Mouse (Mus musculus): ENCODE measurements around the gene Ctbs. TPM values are rescaled to one million over a fixed set of nuclear protein-coding genes. Genes with fewer than 3 reads are reported as not detected.

Ctbs gene
- total RNA-seq, 1 experiment = 10.4 TPM

GRCm38 (mm10) chr3:146444880-146445279 is 4.7 kb upstream of the Ctbs start:
- no peak overlapping the region for H3K4me3 ChIP-seq (ENCODE audit: insufficient read depth in 1 of 2, low read depth in 1 of 2, low read length in 2 of 2, poor library complexity in 1 of 2, severe bottlenecking in 1 of 2)
- TF ChIP-seq HCFC1 (IDR thresholded peaks at IDR 0.05; ENCODE audit: borderline replicate concordance, insufficient read depth, low read length) = no peak
- TF ChIP-seq MAFK (IDR thresholded peaks at IDR 0.05; ENCODE audit: insufficient read depth, low read depth, low read length) = no peak
- TF ChIP-seq CHD2 (IDR thresholded peaks at IDR 0.05; ENCODE audit: low read depth, low read length) = no peak
- in situ Hi-C loops (cut with MboI; ENCODE audit: low sequenced_read_pairs in 2 of 2, unreplicated experiment in 2 of 2) = no loop called here
- no peak for DNase-seq (ENCODE audit: low read depth, low spot score)
- H3K36me3 ChIP-seq (ENCODE audit: control insufficient read depth, insufficient read depth, low read length, poor library complexity, severe bottlenecking) = no peaks in the 10 kb centered on the region; the same call in none of the 2 replicates
- H3K9ac ChIP-seq (ENCODE audit: insufficient read depth, low read depth, low read length, poor library complexity, severe bottlenecking) = no peak overlapping the region
- H3K27ac ChIP-seq (ENCODE audit: insufficient read depth, low read depth, low read length, poor library complexity, severe bottlenecking) = no peak overlapping the region
- peaks cover 1% of the 10 kb centered on the region in 2 experiments; a peak in 1 of 4 replicates for H3K4me1 ChIP-seq (ENCODE audit: control insufficient read depth in 2 of 2, insufficient read depth in 2 of 2, low read length in 2 of 2, poor library complexity in 1 of 2)
- no peaks in the 10 kb centered on the region for H3K9me3 ChIP-seq (ENCODE audit: control insufficient read depth, insufficient read depth, low read depth, low read length)

- TF ChIP-seq CHD2 (IDR thresholded peaks at IDR 0.05; ENCODE audit: low read depth, low read length) (no peak), HCFC1 (IDR thresholded peaks at IDR 0.05; ENCODE audit: borderline replicate concordance, insufficient read depth, low read length) (no peak), ZC3H11A (IDR thresholded peaks at IDR 0.05; ENCODE audit: borderline replicate concordance, low read depth, low read length) (no peak), ZNF384 (IDR thresholded peaks at IDR 0.05; ENCODE audit: low read depth, low read length) (no peak), MAFK (IDR thresholded peaks at IDR 0.05; ENCODE audit: insufficient read depth, low read depth, low read length) (no peak)
- DNase-seq (ENCODE audit: low read depth, low spot score) = no peak
- in situ Hi-C loops (cut with MboI; ENCODE audit: low sequenced_read_pairs in 2 of 2, unreplicated experiment in 2 of 2) = no loop called here
- no peak overlapping the region for H3K27ac ChIP-seq (ENCODE audit: insufficient read depth, low read depth, low read length, poor library complexity, severe bottlenecking)
- no peak overlapping the region for H3K9ac ChIP-seq (ENCODE audit: insufficient read depth, low read depth, low read length, poor library complexity, severe bottlenecking)
- no peaks in the 10 kb centered on the region for H3K36me3 ChIP-seq (ENCODE audit: control insufficient read depth, insufficient read depth, low read length, poor library complexity, severe bottlenecking)
- no peaks in the 10 kb centered on the region for H3K9me3 ChIP-seq (ENCODE audit: control insufficient read depth, insufficient read depth, low read depth, low read length)
- H3K4me1 ChIP-seq (ENCODE audit: control insufficient read depth in 2 of 2, insufficient read depth in 2 of 2, low read length in 2 of 2, poor library complexity in 1 of 2) = peaks cover 3 to 5% of the 10 kb centered on the region in 2 experiments; a peak in 2 of 4 replicates
- H3K4me3 ChIP-seq (ENCODE audit: insufficient read depth in 1 of 2, low read depth in 1 of 2, low read length in 2 of 2, poor library complexity in 1 of 2, severe bottlenecking in 1 of 2) = no peak overlapping the region
Measured at GRCm38 (mm10) chr3:146447156-146447555, 2.4 kb upstream of the Ctbs start.

GRCm38 (mm10) chr3:146447598-146447997 is 2.0 kb upstream of the Ctbs start:
- TF ChIP-seq CHD2 (IDR thresholded peaks at IDR 0.05; ENCODE audit: low read depth, low read length) (no peak), ZNF384 (IDR thresholded peaks at IDR 0.05; ENCODE audit: low read depth, low read length) (no peak), ZC3H11A (IDR thresholded peaks at IDR 0.05; ENCODE audit: borderline replicate concordance, low read depth, low read length) (no peak), MAFK (IDR thresholded peaks at IDR 0.05; ENCODE audit: insufficient read depth, low read depth, low read length) (no peak), HCFC1 (IDR thresholded peaks at IDR 0.05; ENCODE audit: borderline replicate concordance, insufficient read depth, low read length) (no peak)
- in situ Hi-C loops (cut with MboI; ENCODE audit: low sequenced_read_pairs in 2 of 2, unreplicated experiment in 2 of 2) = no loop called here
- H3K9ac ChIP-seq (ENCODE audit: insufficient read depth, low read depth, low read length, poor library complexity, severe bottlenecking) = no peak overlapping the region
- no peak overlapping the region for H3K4me3 ChIP-seq (ENCODE audit: insufficient read depth in 1 of 2, low read depth in 1 of 2, low read length in 2 of 2, poor library complexity in 1 of 2, severe bottlenecking in 1 of 2)
- no peaks in the 10 kb centered on the region for H3K9me3 ChIP-seq (ENCODE audit: control insufficient read depth, insufficient read depth, low read depth, low read length)
- peaks cover 3 to 5% of the 10 kb centered on the region in 2 experiments; a peak in 2 of 4 replicates for H3K4me1 ChIP-seq (ENCODE audit: control insufficient read depth in 2 of 2, insufficient read depth in 2 of 2, low read length in 2 of 2, poor library complexity in 1 of 2)
- no peaks in the 10 kb centered on the region for H3K36me3 ChIP-seq (ENCODE audit: control insufficient read depth, insufficient read depth, low read length, poor library complexity, severe bottlenecking)
- no peak for DNase-seq (ENCODE audit: low read depth, low spot score)
- no peak overlapping the region for H3K27ac ChIP-seq (ENCODE audit: insufficient read depth, low read depth, low read length, poor library complexity, severe bottlenecking)

GRCm38 (mm10) chr3:146448372-146448771 is 1.2 kb upstream of the Ctbs start:
- H3K4me1 ChIP-seq (ENCODE audit: control insufficient read depth in 2 of 2, insufficient read depth in 2 of 2, low read length in 2 of 2, poor library complexity in 1 of 2) = peaks cover 3 to 5% of the 10 kb centered on the region in 2 experiments; a peak in 2 of 4 replicates
- no peaks in the 10 kb centered on the region for H3K9me3 ChIP-seq (ENCODE audit: control insufficient read depth, insufficient read depth, low read depth, low read length)
- no peak overlapping the region for H3K4me3 ChIP-seq (ENCODE audit: insufficient read depth in 1 of 2, low read depth in 1 of 2, low read length in 2 of 2, poor library complexity in 1 of 2, severe bottlenecking in 1 of 2)
- no peak overlapping the region for H3K27ac ChIP-seq (ENCODE audit: insufficient read depth, low read depth, low read length, poor library complexity, severe bottlenecking)
- in situ Hi-C loops (cut with MboI; ENCODE audit: low sequenced_read_pairs in 2 of 2, unreplicated experiment in 2 of 2) = no loop called here
- DNase-seq (ENCODE audit: low read depth, low spot score) = no peak
- H3K36me3 ChIP-seq (ENCODE audit: control insufficient read depth, insufficient read depth, low read length, poor library complexity, severe bottlenecking) = no peaks in the 10 kb centered on the region
- H3K9ac ChIP-seq (ENCODE audit: insufficient read depth, low read depth, low read length, poor library complexity, severe bottlenecking) = no peak overlapping the region
- TF ChIP-seq CHD2 (IDR thresholded peaks at IDR 0.05; ENCODE audit: low read depth, low read length) = no peak
- TF ChIP-seq MAFK (IDR thresholded peaks at IDR 0.05; ENCODE audit: insufficient read depth, low read depth, low read length) = no peak
- TF ChIP-seq ZNF384 (IDR thresholded peaks at IDR 0.05; ENCODE audit: low read depth, low read length) = no peak
- TF ChIP-seq HCFC1 (IDR thresholded peaks at IDR 0.05; ENCODE audit: borderline replicate concordance, insufficient read depth, low read length) = no peak
- TF ChIP-seq ZC3H11A (IDR thresholded peaks at IDR 0.05; ENCODE audit: borderline replicate concordance, low read depth, low read length) = no peak

GRCm38 (mm10) chr3:146448969-146449368 is 626 bp upstream of the Ctbs start:
- peaks cover 3 to 5% of the 10 kb centered on the region in 2 experiments; a peak in 2 of 4 replicates for H3K4me1 ChIP-seq (ENCODE audit: control insufficient read depth in 2 of 2, insufficient read depth in 2 of 2, low read length in 2 of 2, poor library complexity in 1 of 2)
- no peaks in the 10 kb centered on the region for H3K9me3 ChIP-seq (ENCODE audit: control insufficient read depth, insufficient read depth, low read depth, low read length)
- no peak overlapping the region for H3K9ac ChIP-seq (ENCODE audit: insufficient read depth, low read depth, low read length, poor library complexity, severe bottlenecking)
- in situ Hi-C loops (cut with MboI; ENCODE audit: low sequenced_read_pairs in 2 of 2, unreplicated experiment in 2 of 2) = no loop called here
- DNase-seq (ENCODE audit: low read depth, low spot score) = no peak
- no peaks in the 10 kb centered on the region for H3K36me3 ChIP-seq (ENCODE audit: control insufficient read depth, insufficient read depth, low read length, poor library complexity, severe bottlenecking)
- no peak overlapping the region for H3K4me3 ChIP-seq (ENCODE audit: insufficient read depth in 1 of 2, low read depth in 1 of 2, low read length in 2 of 2, poor library complexity in 1 of 2, severe bottlenecking in 1 of 2)
- H3K27ac ChIP-seq (ENCODE audit: insufficient read depth, low read depth, low read length, poor library complexity, severe bottlenecking) = no peak overlapping the region
- TF ChIP-seq CHD2 (IDR thresholded peaks at IDR 0.05; ENCODE audit: low read depth, low read length) (no peak), ZC3H11A (IDR thresholded peaks at IDR 0.05; ENCODE audit: borderline replicate concordance, low read depth, low read length) (no peak), MAFK (IDR thresholded peaks at IDR 0.05; ENCODE audit: insufficient read depth, low read depth, low read length) (no peak), ZNF384 (IDR thresholded peaks at IDR 0.05; ENCODE audit: low read depth, low read length) (no peak), HCFC1 (IDR thresholded peaks at IDR 0.05; ENCODE audit: borderline replicate concordance, insufficient read depth, low read length) (no peak)

Measured in ES-E14 (cell line).